Mouse (Mus musculus): ENCODE results near the gene Rgl2. TPM values are rescaled to one million over a fixed set of nuclear protein-coding genes. Genes with fewer than 3 reads are reported as not detected.
"Not testable (repeated sequence)": the region's sequence is repeated elsewhere in the genome, so short reads cannot be mapped to it uniquely, and the experiment has no call there.

Gene Rgl2
- total RNA-seq (2021), result 10 to 100 TPM; 62.2 to 63.5 TPM
- long read RNA-seq, experiment 1, transcript Rgl2-201 (18 exons, 3,252 nt), result major isoform, 10 of 53 reads
- long read RNA-seq, experiment 1, partial matches to known transcripts, result 11 of 53 reads
- long read RNA-seq, experiment 1, other reads (novel, unspliced or antisense), result 31 of 53 reads
- long read RNA-seq, experiment 2, partial matches to known transcripts, result 14 of 38 reads
- long read RNA-seq, experiment 2, other reads (novel, unspliced or antisense), result 21 of 38 reads

GRCm38 (mm10) chr17:33929371-33930279, at the start of gene Rgl2:
Gene Rgl2 (plus strand): TSS chr17:33929543.
- peak; percentile 93 to 94 for DNase-seq (ENCODE audit: low spot score in 2 of 2)

GRCm38 (mm10) chr17:33884320-33884719, 45.0 kb upstream of the Rgl2 start:
- DNase-seq (ENCODE audit: low spot score in 2 of 2), result not testable (repeated sequence)

GRCm38 (mm10) chr17:33887802-33888201, 41.5 kb upstream of the Rgl2 start:
- not testable (repeated sequence) for DNase-seq (ENCODE audit: low spot score in 2 of 2)

GRCm38 (mm10) chr17:33888230-33888629, 41.1 kb upstream of the Rgl2 start:
- not testable (repeated sequence) for DNase-seq (ENCODE audit: low spot score in 2 of 2)

- DNase-seq (ENCODE audit: low spot score in 2 of 2), result not testable (repeated sequence)
Measured at GRCm38 (mm10) chr17:33889941-33890532, 39.3 kb upstream of the Rgl2 start.

- peak; percentile 99 for DNase-seq (ENCODE audit: low spot score in 2 of 2)
Measured at GRCm38 (mm10) chr17:33890533-33891059, 38.7 kb upstream of the Rgl2 start, which contains the start of gene Kifc1. Gene Kifc1 (minus strand): TSS chr17:33890661.

GRCm38 (mm10) chr17:33891357-33891756, 38.0 kb upstream of the Rgl2 start:
- no peak for DNase-seq (ENCODE audit: low spot score in 2 of 2)

GRCm38 (mm10) chr17:33891892-33892291, 37.5 kb upstream of the Rgl2 start:
- not testable (repeated sequence) for DNase-seq (ENCODE audit: low spot score in 2 of 2)

GRCm38 (mm10) chr17:33892429-33892828, 36.9 kb upstream of the Rgl2 start:
- no peak for DNase-seq (ENCODE audit: low spot score in 2 of 2)

- not testable (repeated sequence) for DNase-seq (ENCODE audit: low spot score in 2 of 2)
Measured at GRCm38 (mm10) chr17:33893011-33893410, 36.3 kb upstream of the Rgl2 start.

GRCm38 (mm10) chr17:33897114-33897794, 32.1 kb upstream of the Rgl2 start:
- DNase-seq (ENCODE audit: low spot score in 2 of 2), result no peak

- not testable (repeated sequence) for DNase-seq (ENCODE audit: low spot score in 2 of 2)
Measured at GRCm38 (mm10) chr17:33898193-33898592, 31.1 kb upstream of the Rgl2 start.

- no peak for DNase-seq (ENCODE audit: low spot score in 2 of 2)
Measured at GRCm38 (mm10) chr17:33899642-33900041, 29.7 kb upstream of the Rgl2 start.

- no peak for DNase-seq (ENCODE audit: low spot score in 2 of 2)
Measured at GRCm38 (mm10) chr17:33900281-33900988, 28.9 kb upstream of the Rgl2 start.

- DNase-seq (ENCODE audit: low spot score in 2 of 2), result no peak
Measured at GRCm38 (mm10) chr17:33900989-33901314, 28.4 kb upstream of the Rgl2 start.

GRCm38 (mm10) chr17:33901653-33902052, 27.7 kb upstream of the Rgl2 start:
- DNase-seq (ENCODE audit: low spot score in 2 of 2), result no peak

GRCm38 (mm10) chr17:33902079-33902478, 27.3 kb upstream of the Rgl2 start:
- no peak for DNase-seq (ENCODE audit: low spot score in 2 of 2)

- DNase-seq (ENCODE audit: low spot score in 2 of 2), result no peak
Measured at GRCm38 (mm10) chr17:33902491-33902890, 26.9 kb upstream of the Rgl2 start.

GRCm38 (mm10) chr17:33903911-33904651, 25.3 kb upstream of the Rgl2 start:
- DNase-seq (ENCODE audit: low spot score in 2 of 2), result not testable (repeated sequence)

- not testable (repeated sequence) for DNase-seq (ENCODE audit: low spot score in 2 of 2)
Measured at GRCm38 (mm10) chr17:33904835-33905234, 24.5 kb upstream of the Rgl2 start, which contains the start of gene Platr17. Gene Platr17 (plus strand): TSS chr17:33905135.
